Mouse (Mus musculus): ENCODE results near the gene Anxa4.

Anxa4 gene

GRCm38 (mm10) chr6:86797455-86797854 is 4.1 kb upstream of the Anxa4 start:
- DNase-seq = no peak

- DNase-seq = no peak
Observed at GRCm38 (mm10) chr6:86793957-86794356, 573 bp upstream of the Anxa4 start.

- DNase-seq = no peak
Observed at GRCm38 (mm10) chr6:86790351-86790943, 2.9 kb downstream of the Anxa4 start.

- no peak for DNase-seq
Observed at GRCm38 (mm10) chr6:86788242-86788641, 5.1 kb downstream of the Anxa4 start.

- DNase-seq = no peak
Observed at GRCm38 (mm10) chr6:86786545-86786944, 6.8 kb downstream of the Anxa4 start.

GRCm38 (mm10) chr6:86784739-86785138 is 8.6 kb downstream of the Anxa4 start:
- no peak for DNase-seq

- no peak for DNase-seq
Observed at GRCm38 (mm10) chr6:86782342-86782741, 11.0 kb downstream of the Anxa4 start.

- no peak for DNase-seq
Observed at GRCm38 (mm10) chr6:86781361-86781957, 11.9 kb downstream of the Anxa4 start.

GRCm38 (mm10) chr6:86778910-86779594 is 14.3 kb downstream of the Anxa4 start:
- DNase-seq = no peak

- no peak for DNase-seq
Observed at GRCm38 (mm10) chr6:86777181-86777580, 16.2 kb downstream of the Anxa4 start.

- DNase-seq = no peak
Observed at GRCm38 (mm10) chr6:86776706-86777071, 16.7 kb downstream of the Anxa4 start.

GRCm38 (mm10) chr6:86776001-86776705 is 17.2 kb downstream of the Anxa4 start:
- no peak for DNase-seq

- no peak for DNase-seq
Observed at GRCm38 (mm10) chr6:86774937-86775336, 18.4 kb downstream of the Anxa4 start.

- no peak for DNase-seq
Observed at GRCm38 (mm10) chr6:86773830-86774229, 19.6 kb downstream of the Anxa4 start.

- no peak for DNase-seq
Observed at GRCm38 (mm10) chr6:86772631-86773030, 20.8 kb downstream of the Anxa4 start.

- no peak for DNase-seq
Observed at GRCm38 (mm10) chr6:86768938-86769337, 24.4 kb downstream of the Anxa4 start.

- no peak for DNase-seq
Observed at GRCm38 (mm10) chr6:86768186-86768776, 25.1 kb downstream of the Anxa4 start.

GRCm38 (mm10) chr6:86767465-86767864 is 25.9 kb downstream of the Anxa4 start:
- DNase-seq = no peak

- no peak for DNase-seq
Observed at GRCm38 (mm10) chr6:86765637-86766059, 27.7 kb downstream of the Anxa4 start.

- no peak for DNase-seq
Observed at GRCm38 (mm10) chr6:86754105-86754863, 39.1 kb downstream of the Anxa4 start.

- no peak for DNase-seq
Observed at GRCm38 (mm10) chr6:86752843-86753485, 40.4 kb downstream of the Anxa4 start.

GRCm38 (mm10) chr6:86750961-86751360 is 42.4 kb downstream of the Anxa4 start:
- DNase-seq = no peak

Measured in cerebellum, adult 9-10 months (tissue).